Mouse (Mus musculus) lung, embryonic 16.5 days (tissue): ENCODE data around the gene Pdik1l. TPM values are rescaled to one million over a fixed set of nuclear protein-coding genes. Genes with fewer than 3 reads are reported as not detected.

ENCODE experiments used
- ATAC-seq: fragments of 200-750 bp; cut with Nextera tagmentation; 2 replicates; pipeline ENCODE4 v1.8.0; 2017; ENCODE audit warnings: low read depth, mild to moderate bottlenecking, moderate library complexity
- H3K27ac ChIP-seq: fragments of 300-500 bp; sonication (generic); 2 replicates; pipeline ENCODE4 v1.5.1; 2014; ENCODE audit warnings: mild to moderate bottlenecking, control low read depth, low read length
- H3K27me3 ChIP-seq: fragments of 300-500 bp; sonication (generic); 2 replicates; pipeline ENCODE4 v1.6.1; 2014; ENCODE audit warnings: low read depth, low read length, mixed read lengths; ENCODE audit not compliant: control insufficient read depth, insufficient read depth
- H3K36me3 ChIP-seq: fragments of 300-500 bp; sonication (generic); 2 replicates; pipeline ENCODE4 v1.6.1; 2014; ENCODE audit warnings: low read length; ENCODE audit not compliant: control insufficient read depth, insufficient read depth
- H3K4me1 ChIP-seq: fragments of 300-500 bp; sonication (generic); replicated peaks from 2 replicates; pipeline ENCODE4 v1.6.1; 2014; ENCODE audit warnings: low read length, mixed read lengths; ENCODE audit not compliant: control insufficient read depth, insufficient read depth
- H3K4me2 ChIP-seq: fragments of 300-500 bp; sonication (generic); 2 replicates; pipeline ENCODE4 v1.6.1; 2014; ENCODE audit warnings: low read depth, low read length, control low read depth
- H3K4me3 ChIP-seq: fragments of 300-500 bp; sonication (generic); 2 replicates; pipeline ENCODE4 v1.5.1; 2014; ENCODE audit warnings: mild to moderate bottlenecking, low read length, control low read depth
- H3K9ac ChIP-seq: fragments of 300-500 bp; sonication (generic); 2 replicates; pipeline ENCODE4 v1.6.1; 2014; ENCODE audit warnings: low read length, control low read depth
- H3K9me3 ChIP-seq: fragments of 300-500 bp; sonication (generic); 2 replicates; pipeline ENCODE4 v1.6.1; 2016; ENCODE audit warnings: low read length; ENCODE audit not compliant: control insufficient read depth
- WGBS: fragments of 180-500 bp; shearing (Covaris S2); extraction: QIAGEN DNeasy Blood & Tissue Kit; methylation state at CpG from one replicate; pipeline ENCODE4 v1.1.7; 2014; 5-methylcytosine and 5-hydroxymethylcytosine counted together
- polyA plus RNA-seq: library from polyadenylated mRNA; unstranded; fragments of >200 nt; fragmentation: Nextera tagmentation; extraction: Ambion mirVana; gene quantifications from 2 replicates; pipeline ENCODE4 v1.2.1, GENCODE M21; 2015

Pdik1l gene
- polyA plus RNA-seq, 1 experiment from 2014 or later, result 23.4 TPM

- Histone ChIP-seq H3K4me1 (peaks cover 3% of the 10 kb centered on the region), H3K9ac (no peak overlapping the region), H3K27ac (no peak overlapping the region), H3K36me3 (no peaks in the 10 kb centered on the region), H3K27me3 (no peaks in the 10 kb centered on the region; the same call in 1 of the 2 replicates), H3K4me2 (no peak overlapping the region), H3K9me3 (peaks cover 3% of the 10 kb centered on the region; the same call in 1 of the 2 replicates), H3K4me3 (no peak overlapping the region)
- peak; percentile 33; the same call in 1 of the 2 replicates for ATAC-seq
- WGBS, result 42% methylated on average over 9 of the region's 9 CpGs
Observed at GRCm38 (mm10) chr4:134293692-134294163, 6.0 kb upstream of the Pdik1l start.

- ATAC-seq, result peak; percentile 23; the same call in 1 of the 2 replicates
- Histone ChIP-seq H3K4me2 (no peak overlapping the region), H3K27ac (no peak overlapping the region), H3K36me3 (no peaks in the 10 kb centered on the region), H3K9me3 (peaks cover 3% of the 10 kb centered on the region; the same call in 1 of the 2 replicates), H3K9ac (no peak overlapping the region), H3K4me1 (peaks cover 8% of the 10 kb centered on the region), H3K4me3 (no peak overlapping the region), H3K27me3 (no peaks in the 10 kb centered on the region; the same call in 1 of the 2 replicates)
- 49% methylated on average over 18 of the region's 18 CpGs for WGBS
Observed at GRCm38 (mm10) chr4:134293061-134293691, 5.5 kb upstream of the Pdik1l start.

- no peaks in the 10 kb centered on the region for H3K36me3 ChIP-seq
- no peaks in the 10 kb centered on the region; the same call in 1 of the 2 replicates for H3K27me3 ChIP-seq
- peaks cover 10% of the 10 kb centered on the region for H3K4me1 ChIP-seq
- ATAC-seq, result no peak
- H3K9ac ChIP-seq, result no peak overlapping the region
- H3K4me2 ChIP-seq, result no peak overlapping the region
- WGBS, result 15% methylated on average over 7 of the region's 7 CpGs
- no peak overlapping the region for H3K27ac ChIP-seq
- no peak overlapping the region for H3K4me3 ChIP-seq
- H3K9me3 ChIP-seq, result peaks cover 3% of the 10 kb centered on the region; the same call in 1 of the 2 replicates
Observed at GRCm38 (mm10) chr4:134292067-134292466, 4.4 kb upstream of the Pdik1l start.

GRCm38 (mm10) chr4:134288397-134289256 lies 932 bp upstream of the Pdik1l start:
- Histone ChIP-seq H3K36me3 (peaks cover 3% of the 10 kb centered on the region; the same call in 1 of the 2 replicates), H3K27me3 (no peaks in the 10 kb centered on the region; the same call in 1 of the 2 replicates), H3K9me3 (no peaks in the 10 kb centered on the region), H3K4me3 (peak overlapping the region; percentile 96), H3K9ac (peak overlapping the region; percentile 83), H3K4me2 (peak overlapping the region; percentile 76), H3K4me1 (peaks cover 19% of the 10 kb centered on the region), H3K27ac (peak overlapping the region; percentile 98)
- ATAC-seq, result no peak
- WGBS, result 19% methylated on average over 11 of the region's 11 CpGs

- peak overlapping the region; percentile 98 for H3K9ac ChIP-seq
- H3K27me3 ChIP-seq, result no peaks in the 10 kb centered on the region
- peak overlapping the region; percentile 96 for H3K4me3 ChIP-seq
- H3K9me3 ChIP-seq, result no peaks in the 10 kb centered on the region
- H3K4me1 ChIP-seq, result peaks cover 19% of the 10 kb centered on the region
- peak overlapping the region; percentile 76 for H3K4me2 ChIP-seq
- ATAC-seq, result peak; percentile 96
- H3K27ac ChIP-seq, result peak overlapping the region; percentile 98
- whole genome bisulfite sequencing, result under 1% methylated on average over 55 of the region's 59 CpGs
- H3K36me3 ChIP-seq, result peaks cover 4% of the 10 kb centered on the region
Observed at GRCm38 (mm10) chr4:134287168-134287564, 529 bp downstream of the Pdik1l start.

- ATAC-seq, result peak; percentile 47
- Histone ChIP-seq H3K4me3 (peak overlapping the region; percentile 96), H3K4me1 (peaks cover 19% of the 10 kb centered on the region), H3K36me3 (peaks cover 5% of the 10 kb centered on the region), H3K4me2 (peak overlapping the region; percentile 71), H3K9ac (peak overlapping the region; percentile 98), H3K27me3 (no peaks in the 10 kb centered on the region), H3K9me3 (no peaks in the 10 kb centered on the region), H3K27ac (peak overlapping the region; percentile 86)
- WGBS, result 1% methylated on average over 59 of the region's 59 CpGs
Observed at GRCm38 (mm10) chr4:134286226-134287167, 1.2 kb downstream of the Pdik1l start.

GRCm38 (mm10) chr4:134284942-134285341 lies 2.8 kb downstream of the Pdik1l start:
- H3K27ac ChIP-seq, result no peak overlapping the region
- H3K4me2 ChIP-seq, result no peak overlapping the region
- H3K9ac ChIP-seq, result no peak overlapping the region
- 83% methylated on average over 2 of the region's 2 CpGs for WGBS
- no peak for ATAC-seq
- no peaks in the 10 kb centered on the region for H3K27me3 ChIP-seq
- H3K36me3 ChIP-seq, result peaks cover 8% of the 10 kb centered on the region
- peaks cover 19% of the 10 kb centered on the region for H3K4me1 ChIP-seq
- H3K4me3 ChIP-seq, result no peak overlapping the region
- H3K9me3 ChIP-seq, result no peaks in the 10 kb centered on the region

- no peaks in the 10 kb centered on the region for H3K27me3 ChIP-seq
- H3K4me1 ChIP-seq, result peaks cover 8% of the 10 kb centered on the region
- peak overlapping the region; percentile 27 for H3K9ac ChIP-seq
- peak overlapping the region; percentile 56 for H3K4me2 ChIP-seq
- H3K27ac ChIP-seq, result peak overlapping the region; percentile 67
- peak; percentile 72 for ATAC-seq
- H3K4me3 ChIP-seq, result peak overlapping the region; percentile 35
- peaks cover 10% of the 10 kb centered on the region for H3K36me3 ChIP-seq
- H3K9me3 ChIP-seq, result no peaks in the 10 kb centered on the region
- 3% methylated on average over 14 of the region's 14 CpGs for WGBS
Observed at GRCm38 (mm10) chr4:134273417-134274345, 14.0 kb downstream of the Pdik1l start.
